Mouse (Mus musculus): ENCODE data around the gene Fam122b. TPM values are rescaled to one million over a fixed set of nuclear protein-coding genes. Genes with fewer than 3 reads are reported as not detected.

Gene Fam122b
- polyA plus RNA-seq, 1 experiment from 2014 or later, result 10.4 TPM

Other genes starting within 250 kb of the Fam122b start
- gene Plac1, start 29.7 kb downstream of the Fam122b start, polyA plus RNA-seq (2014; fragmentation: Nextera tagmentation; extraction: Ambion mirVana), result 5.8 and 9.8 TPM in 2 replicates
- not detected in 2 replicates for gene Fam122c, start 3.6 kb upstream of the Fam122b start, polyA plus RNA-seq (2014; fragmentation: Nextera tagmentation; extraction: Ambion mirVana)
- gene Mospd1, start 100.7 kb upstream of the Fam122b start, polyA plus RNA-seq (2014; fragmentation: Nextera tagmentation; extraction: Ambion mirVana), result 41.8 and 44.1 TPM in 2 replicates
- not detected in 2 replicates for gene Etd, start 165.1 kb upstream of the Fam122b start, polyA plus RNA-seq (2014; fragmentation: Nextera tagmentation; extraction: Ambion mirVana)

Data from limb, embryonic 11.5 days (tissue).